Mouse (Mus musculus) liver, postnatal 0 days (tissue): ENCODE data around the gene Slit3. TPM values are rescaled to one million over a fixed set of nuclear protein-coding genes. Genes with fewer than 3 reads are reported as not detected.

Source experiments
- ATAC-seq: fragments of 200-750 bp; cut with Nextera tagmentation; 2 replicates; pipeline ENCODE4 v1.8.0; 2017; ENCODE audit warnings: mild to moderate bottlenecking, moderate library complexity
- DNase-seq: peaks from one replicate; pipeline ENCODE4 v3.0.0-alpha.2; 2016
- H3K27ac ChIP-seq: fragments of 300-500 bp; sonication (generic); 2 replicates; pipeline ENCODE4 v1.5.1; 2014; ENCODE audit warnings: antibody characterized with exemption, moderate library complexity, mild to moderate bottlenecking, low read depth
- H3K27me3 ChIP-seq: fragments of 300-500 bp; sonication (generic); 2 replicates; pipeline ENCODE4 v1.6.1; 2014; ENCODE audit warnings: low read length, control low read depth, mixed read lengths; ENCODE audit not compliant: insufficient read depth
- H3K36me3 ChIP-seq: fragments of 300-500 bp; sonication (generic); replicated peaks from 2 replicates; pipeline ENCODE4 v1.6.1; 2014; ENCODE audit warnings: mild to moderate bottlenecking, control low read depth, low read length, moderate library complexity, mixed read lengths; ENCODE audit not compliant: insufficient read depth
- H3K4me1 ChIP-seq: fragments of 300-500 bp; sonication (generic); 2 replicates; pipeline ENCODE4 v1.6.1; 2014; ENCODE audit warnings: antibody characterized with exemption, mild to moderate bottlenecking, control low read depth; ENCODE audit not compliant: insufficient read depth
- H3K4me2 ChIP-seq: fragments of 300-500 bp; sonication (generic); 2 replicates; pipeline ENCODE4 v1.6.1; 2014; ENCODE audit warnings: low read depth, mild to moderate bottlenecking, low read length, moderate library complexity, mixed read lengths
- H3K4me3 ChIP-seq: fragments of 300-500 bp; sonication (generic); 2 replicates; pipeline ENCODE4 v1.5.1; 2014; ENCODE audit warnings: low read depth, low read length
- H3K9ac ChIP-seq: fragments of 300-500 bp; sonication (generic); replicated peaks from 2 replicates; pipeline ENCODE4 v1.6.1; 2014; ENCODE audit warnings: mild to moderate bottlenecking, moderate library complexity
- H3K9me3 ChIP-seq: fragments of 300-500 bp; sonication (generic); 2 replicates; pipeline ENCODE4 v1.6.1; 2016; ENCODE audit warnings: mild to moderate bottlenecking, control low read depth, low read length, mixed read lengths
- CTCF ChIP-seq: sonication (generic); IDR thresholded peaks from 2 replicates; pipeline ENCODE4 v1.5.1; 2016; ENCODE audit warnings: antibody characterized with exemption, low read depth
- EP300 ChIP-seq: IDR thresholded peaks from 2 replicates; pipeline ENCODE4 v1.6.1; 2016; ENCODE audit warnings: antibody characterized with exemption, low read depth, mild to moderate bottlenecking
- WGBS: fragments of 180-500 bp; shearing (Covaris S2); extraction: QIAGEN DNeasy Blood & Tissue Kit; methylation state at CpG from one replicate; pipeline ENCODE4 v1.1.7; 2014; ENCODE audit not compliant: insufficient replicate concordance; 5-methylcytosine and 5-hydroxymethylcytosine counted together
- polyA plus RNA-seq: library from polyadenylated mRNA; unstranded; fragments of >200 nt; fragmentation: Nextera tagmentation; extraction: Ambion mirVana; gene quantifications from 2 replicates; pipeline ENCODE4 v1.2.1, GENCODE M21; 2015

The Slit3 gene
- polyA plus RNA-seq, 1 experiment from 2014 or later: 0.20 TPM

- WGBS: 87% methylated on average over 7 of the region's 7 CpGs
- TF ChIP-seq CTCF (no peak), EP300 (no peak)
Measured at GRCm38 (mm10) chr11:35196777-35197176, 75.8 kb downstream of the Slit3 start.

GRCm38 (mm10) chr11:35198537-35199088, 77.6 kb downstream of the Slit3 start:
- Histone ChIP-seq H3K4me2 (no peak overlapping the region), H3K4me1 (no peaks in the 10 kb centered on the region), H3K27me3 (peaks cover 12% of the 10 kb centered on the region; the same call in 1 of the 2 replicates), H3K9ac (no peak overlapping the region), H3K4me3 (no peak overlapping the region), H3K36me3 (no peaks in the 10 kb centered on the region), H3K27ac (no peak overlapping the region), H3K9me3 (no peaks in the 10 kb centered on the region)
- no peak for DNase-seq
- no peak for TF ChIP-seq CTCF
- TF ChIP-seq EP300: no peak
- ATAC-seq: no peak
- 72% methylated on average over 6 of the region's 6 CpGs for WGBS

More at GRCm38 (mm10) chr11:35196777-35197176, 75.8 kb downstream of the Slit3 start:
- ATAC-seq (no peak), DNase-seq (no peak)
- no peak overlapping the region for H3K4me2 ChIP-seq
- H3K27ac ChIP-seq: no peak overlapping the region
- no peaks in the 10 kb centered on the region for H3K4me1 ChIP-seq
- H3K4me3 ChIP-seq: no peak overlapping the region
- no peak overlapping the region for H3K9ac ChIP-seq
- H3K27me3 ChIP-seq: no peaks in the 10 kb centered on the region
- no peaks in the 10 kb centered on the region for H3K9me3 ChIP-seq
- H3K36me3 ChIP-seq: no peaks in the 10 kb centered on the region

- Histone ChIP-seq H3K4me2 (no peak overlapping the region), H3K27me3 (peaks cover 18% of the 10 kb centered on the region; the same call in 1 of the 2 replicates), H3K27ac (no peak overlapping the region), H3K9ac (no peak overlapping the region), H3K4me3 (no peak overlapping the region), H3K36me3 (no peaks in the 10 kb centered on the region), H3K9me3 (no peaks in the 10 kb centered on the region), H3K4me1 (no peaks in the 10 kb centered on the region)
- ATAC-seq (no peak), DNase-seq (no peak)
- 69% methylated on average over 5 of the region's 5 CpGs for WGBS
- no peak for TF ChIP-seq EP300
- no peak for TF ChIP-seq CTCF
Measured at GRCm38 (mm10) chr11:35202332-35202731, 81.3 kb downstream of the Slit3 start.

- H3K9me3 ChIP-seq: no peaks in the 10 kb centered on the region
- no peak overlapping the region for H3K9ac ChIP-seq
- TF ChIP-seq CTCF (no peak), EP300 (no peak)
- H3K4me1 ChIP-seq: no peaks in the 10 kb centered on the region
- WGBS: 71% methylated on average over 10 of the region's 10 CpGs
- DNase-seq: no peak
- no peak overlapping the region for H3K27ac ChIP-seq
- H3K4me2 ChIP-seq: no peak overlapping the region
- peaks cover 18% of the 10 kb centered on the region; the same call in 1 of the 2 replicates for H3K27me3 ChIP-seq
- no peak for ATAC-seq
- no peaks in the 10 kb centered on the region for H3K36me3 ChIP-seq
- no peak overlapping the region for H3K4me3 ChIP-seq
Measured at GRCm38 (mm10) chr11:35203673-35204072, 82.6 kb downstream of the Slit3 start.

GRCm38 (mm10) chr11:35204084-35204483, 83.1 kb downstream of the Slit3 start:
- 47% methylated on average over 9 of the region's 9 CpGs for WGBS
- Histone ChIP-seq H3K36me3 (no peaks in the 10 kb centered on the region), H3K4me1 (no peaks in the 10 kb centered on the region), H3K9me3 (no peaks in the 10 kb centered on the region), H3K4me2 (no peak overlapping the region), H3K9ac (no peak overlapping the region), H3K27ac (no peak overlapping the region), H3K27me3 (peaks cover 18% of the 10 kb centered on the region; the same call in 1 of the 2 replicates), H3K4me3 (no peak overlapping the region)
- no peak for ATAC-seq
- TF ChIP-seq EP300 (no peak), CTCF (no peak)
- DNase-seq: no peak

- Histone ChIP-seq H3K4me2 (no peak overlapping the region), H3K36me3 (no peaks in the 10 kb centered on the region), H3K9ac (no peak overlapping the region), H3K27ac (no peak overlapping the region), H3K4me3 (no peak overlapping the region), H3K9me3 (no peaks in the 10 kb centered on the region), H3K4me1 (peaks cover 4% of the 10 kb centered on the region; the same call in 1 of the 2 replicates), H3K27me3 (peaks cover 14% of the 10 kb centered on the region; the same call in 1 of the 2 replicates)
- no peak for DNase-seq
- WGBS: 64% methylated on average over 14 of the region's 14 CpGs
- TF ChIP-seq EP300 (no peak), CTCF (no peak)
- ATAC-seq: no peak
Measured at GRCm38 (mm10) chr11:35210728-35211682, 90.0 kb downstream of the Slit3 start.
